Mouse (Mus musculus): ENCODE results near the gene Ramp3.
"Not testable (repeated sequence)": the region's sequence is repeated elsewhere in the genome, so short reads cannot be mapped to it uniquely, and the experiment has no call there.

Ramp3 gene

DNA sequence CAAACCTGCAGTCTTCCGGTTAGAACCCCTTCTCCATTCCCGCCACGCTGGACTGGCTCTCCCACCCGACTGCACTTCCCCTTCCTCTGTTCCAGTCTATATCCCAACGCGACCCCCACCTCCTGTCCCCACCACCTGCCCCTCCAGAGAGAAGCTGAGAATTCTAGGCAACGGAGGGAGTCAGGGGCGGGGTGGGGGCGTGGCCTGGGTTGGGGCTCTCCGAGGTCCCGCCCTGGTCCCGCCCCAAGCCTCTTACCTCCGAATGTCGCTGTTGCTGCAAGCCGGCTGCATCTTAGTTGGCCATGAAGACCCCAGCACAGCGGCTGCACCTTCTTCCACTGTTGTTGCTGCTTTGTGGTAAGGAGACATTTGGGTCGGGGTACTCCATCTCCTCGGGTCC, at the start of gene Ramp3:
Gene Ramp3, plus strand, starts transcription at position 251 of the 400 bp plus-strand sequence.
- DNase-seq (ENCODE audit: low spot score), result no peak

DNA sequence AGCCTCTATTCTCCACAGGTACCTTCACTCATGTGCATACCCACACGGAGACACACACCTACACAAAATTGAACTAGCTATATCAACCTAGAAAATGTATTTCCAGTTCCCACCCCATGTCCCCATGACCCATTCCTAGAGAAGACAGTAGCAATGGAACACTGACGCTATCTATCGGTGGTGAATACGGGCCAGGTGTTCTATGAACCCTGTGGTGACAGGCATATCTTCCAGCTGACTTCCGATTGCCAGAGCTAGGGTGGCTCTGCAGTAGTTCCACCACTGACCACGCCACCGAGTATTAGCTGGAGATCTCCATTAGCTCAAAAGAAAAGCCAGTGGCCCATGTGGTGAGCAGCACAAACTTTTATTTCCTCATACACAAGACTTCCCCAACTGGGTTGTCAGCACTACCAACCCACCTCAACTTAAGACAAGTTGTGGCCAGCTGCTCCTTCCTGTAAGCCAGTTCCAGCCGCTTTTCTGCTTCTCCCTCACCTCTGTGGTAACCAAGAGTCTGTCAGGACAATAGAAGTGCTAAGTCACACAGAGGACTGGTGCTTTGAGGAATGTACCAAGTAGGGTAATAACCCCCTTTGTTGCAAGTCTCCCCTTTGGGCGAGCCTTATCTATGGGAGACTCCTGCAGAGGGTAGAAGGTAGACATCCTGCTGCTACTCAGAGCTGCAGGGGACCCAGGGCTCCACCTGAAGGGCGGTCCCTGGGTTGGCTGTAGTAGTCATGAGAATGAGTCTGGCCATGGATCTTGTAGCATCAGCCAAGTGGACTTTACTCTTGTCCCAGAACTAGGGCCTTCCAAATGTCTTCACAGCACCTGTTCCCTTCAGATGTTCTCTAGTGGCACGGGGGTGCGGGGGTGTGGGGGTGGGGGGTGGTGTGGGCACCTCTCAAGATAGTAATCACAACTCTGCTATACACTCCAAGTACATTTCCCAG, 42.8 kb upstream of the Ramp3 start:
- DNase-seq (ENCODE audit: low spot score), result no peak

DNA sequence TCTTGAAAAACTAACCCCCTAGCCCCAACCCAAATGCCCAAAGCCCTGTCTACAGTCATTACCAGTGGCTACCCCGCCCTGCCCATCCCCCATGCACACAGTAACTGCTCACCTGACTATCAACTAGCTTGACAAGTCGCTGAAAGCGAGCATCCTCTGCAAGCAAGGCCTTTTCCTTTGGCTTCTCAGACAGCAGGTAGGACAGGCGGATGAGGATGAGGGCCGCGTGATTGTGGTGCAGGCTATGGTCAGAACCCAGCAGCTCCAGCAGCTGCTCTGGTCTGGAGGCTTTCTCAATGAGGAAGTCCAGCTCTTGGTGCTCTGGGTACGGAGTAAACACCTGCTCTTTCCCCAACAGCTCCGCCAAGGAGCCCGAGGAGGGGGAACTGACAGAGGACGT, 34.6 kb upstream of the Ramp3 start:
- DNase-seq (ENCODE audit: low spot score), result no peak

DNA sequence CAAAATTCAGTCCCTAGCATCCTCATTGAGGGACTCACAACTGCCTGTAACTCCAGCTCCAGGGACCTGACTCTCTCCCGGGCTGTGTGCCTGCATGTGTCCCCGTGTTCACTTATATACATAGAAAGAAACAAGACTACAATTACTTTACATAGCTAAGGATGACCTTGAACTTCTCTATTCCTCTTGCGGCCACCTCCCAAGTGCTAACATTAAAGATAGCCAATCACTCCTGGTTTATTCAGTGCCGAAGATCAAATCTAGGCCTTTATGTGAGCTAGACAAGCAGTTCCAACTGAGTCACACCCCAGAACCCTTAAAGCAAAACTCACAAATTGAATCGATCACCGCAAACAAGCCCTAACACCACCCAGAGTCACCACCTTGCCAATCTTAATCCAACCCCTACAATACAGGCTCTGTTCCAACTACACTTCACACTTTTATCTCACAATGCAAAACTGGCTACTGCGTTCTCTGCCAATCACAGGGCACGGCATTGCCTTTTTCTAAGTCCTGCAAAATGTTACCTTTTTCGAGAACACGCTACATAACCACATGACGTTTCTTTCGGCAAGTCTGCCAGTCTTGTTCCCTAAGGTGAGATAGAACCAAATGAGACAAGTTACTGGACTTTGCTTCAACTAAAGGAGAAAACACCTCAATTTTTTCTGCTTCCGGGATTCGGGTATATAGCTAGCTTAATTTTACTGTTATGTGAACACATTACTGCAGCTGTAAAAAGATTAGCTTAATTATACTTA, 33.5 kb upstream of the Ramp3 start:
- DNase-seq (ENCODE audit: low spot score), result no peak

DNA sequence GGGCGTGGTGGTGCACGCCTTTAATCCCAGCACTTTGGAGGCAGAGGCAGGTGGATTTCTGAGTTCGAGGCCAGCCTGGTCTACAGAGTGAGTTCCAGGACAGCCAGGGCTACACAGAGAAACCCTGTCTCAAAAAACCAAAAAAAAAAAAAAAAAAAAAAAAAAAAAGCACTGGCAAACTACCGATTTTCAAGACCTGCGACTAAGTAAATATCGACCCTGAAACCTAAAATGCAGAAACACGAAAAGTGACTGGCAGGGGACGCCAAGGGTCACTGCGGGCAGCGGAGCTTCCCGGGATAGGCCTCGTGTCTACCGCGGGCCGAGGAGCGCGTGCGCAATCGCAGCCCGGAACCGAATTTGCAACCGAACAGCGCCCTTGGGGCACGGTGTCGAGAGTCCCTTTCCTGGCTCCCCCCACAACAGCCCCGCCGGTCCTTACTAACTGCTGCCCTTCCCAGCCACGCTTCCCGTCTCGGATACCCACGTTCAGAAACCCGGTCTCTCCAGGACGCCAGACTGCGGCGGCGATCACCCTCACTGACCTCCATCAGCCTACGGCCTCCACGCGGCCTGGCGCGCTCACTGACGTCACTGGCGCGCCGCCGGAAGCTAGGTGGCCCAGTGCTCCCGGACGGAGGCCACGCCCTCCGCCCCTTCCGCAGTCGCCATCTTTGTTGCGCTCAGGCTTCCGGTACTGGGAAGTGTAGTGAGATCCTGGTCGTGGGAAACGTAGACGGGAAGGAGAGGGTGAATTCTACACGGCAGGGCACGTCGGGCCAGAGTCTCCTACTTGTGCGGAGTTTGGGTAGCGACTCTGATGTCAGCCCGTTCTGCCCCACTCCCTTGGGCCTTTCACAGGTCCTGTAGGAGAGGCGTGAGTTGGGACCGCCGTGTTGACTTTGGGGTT, 32.6 kb upstream of the Ramp3 start, which contains the start of gene Tbrg4:
Gene Tbrg4, minus strand, starts transcription at position 590 of the 910 bp plus-strand sequence.
- peak; percentile 94 for DNase-seq (ENCODE audit: low spot score)

DNA sequence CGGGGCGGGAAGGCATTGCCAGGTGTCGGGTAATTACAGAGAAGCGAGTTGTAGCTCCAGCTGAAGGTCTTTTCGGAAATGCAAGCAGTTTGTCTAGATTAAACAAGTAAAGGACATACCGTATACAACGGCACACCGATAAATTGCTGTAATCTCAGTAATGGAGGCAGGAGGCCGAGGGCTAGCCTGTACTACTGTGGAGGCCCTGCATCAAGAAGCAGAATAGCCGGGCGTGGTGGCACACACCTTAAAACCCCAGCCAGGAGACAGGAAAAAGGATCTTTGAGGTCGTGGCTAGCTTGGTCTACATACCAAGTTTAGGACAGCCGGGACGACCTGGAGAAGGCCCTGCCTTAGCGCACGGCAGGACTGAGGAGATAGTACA, 31.9 kb upstream of the Ramp3 start:
- no peak for DNase-seq (ENCODE audit: low spot score)

DNA sequence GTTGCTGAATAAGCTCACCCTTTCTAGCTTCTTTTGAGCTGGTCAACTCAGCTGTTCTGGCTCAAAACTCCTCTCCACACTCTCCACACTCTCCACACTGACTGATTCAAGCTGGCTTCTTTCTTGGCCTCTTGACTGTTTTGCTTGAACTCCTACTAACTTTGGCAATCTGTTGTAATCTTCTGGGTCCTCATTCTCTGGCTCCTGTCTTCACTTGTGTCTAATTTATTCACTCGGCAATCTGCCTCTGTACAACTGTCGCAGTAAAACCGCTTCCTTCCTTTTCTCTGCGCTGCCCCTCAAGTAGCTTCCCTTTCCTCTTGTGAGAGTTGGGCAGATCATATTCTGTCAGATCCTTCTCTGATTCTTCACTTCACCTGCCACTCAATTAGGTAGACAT, 30.6 kb upstream of the Ramp3 start:
- no peak for DNase-seq (ENCODE audit: low spot score)

DNA sequence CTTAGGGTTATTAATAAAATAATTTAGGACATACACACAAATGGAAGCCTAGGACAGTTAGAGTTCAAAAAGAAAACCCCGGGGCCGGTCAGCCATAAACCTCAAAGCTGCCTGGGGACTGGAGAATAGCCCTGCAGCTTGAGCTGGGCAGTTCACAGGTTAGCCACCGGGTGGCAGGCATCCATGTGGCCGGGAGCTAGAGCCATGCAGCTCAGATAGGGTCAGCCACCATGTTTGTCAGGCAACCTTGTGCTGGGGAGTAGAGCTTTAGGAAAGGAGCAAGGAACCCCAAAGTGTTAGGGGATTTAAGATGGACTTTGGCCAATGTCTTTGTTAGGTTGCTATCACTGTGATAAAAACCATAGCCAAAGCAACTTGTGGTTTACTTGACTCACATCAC, 29.8 kb upstream of the Ramp3 start:
- DNase-seq (ENCODE audit: low spot score), result peak; percentile 49

DNA sequence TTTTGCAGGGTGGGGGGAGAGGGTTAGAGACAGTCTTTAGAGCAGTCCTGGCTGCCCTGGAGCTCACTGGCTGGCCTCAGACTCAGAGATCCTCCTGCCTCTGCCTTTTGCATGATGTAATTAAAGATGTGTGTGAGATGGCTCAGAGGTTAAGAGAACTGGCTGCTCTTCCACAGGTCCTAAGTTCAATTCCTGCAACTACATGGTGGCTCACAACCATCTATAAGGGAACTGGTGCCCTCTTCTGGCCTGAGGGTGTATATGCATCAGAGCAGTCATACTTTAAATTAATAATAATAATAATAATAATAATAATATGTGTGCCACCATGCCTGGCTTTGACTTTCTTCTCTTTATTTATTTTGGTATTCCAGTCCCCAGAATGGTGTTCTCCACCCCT, 28.7 kb upstream of the Ramp3 start:
- DNase-seq (ENCODE audit: low spot score), result no peak

DNA sequence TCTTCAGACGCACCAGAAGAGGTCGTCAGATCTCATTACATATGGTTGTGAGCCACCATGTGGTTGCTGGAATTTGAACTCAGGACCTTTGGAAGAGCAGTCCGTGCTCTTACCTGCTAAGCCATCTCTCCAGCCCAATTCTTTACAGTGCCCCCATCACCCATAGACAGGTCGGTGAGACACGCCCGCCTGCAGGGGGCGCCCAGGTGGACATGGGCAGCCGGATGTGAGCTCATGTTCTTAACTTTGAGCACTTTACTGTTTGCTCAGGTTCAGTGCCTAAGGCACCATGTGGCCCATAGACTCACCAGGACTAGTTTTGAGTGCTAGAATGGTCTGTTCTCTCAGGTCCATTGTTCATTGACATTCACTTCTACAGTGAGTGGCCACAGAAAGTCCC, 22.2 kb upstream of the Ramp3 start:
- no peak for DNase-seq (ENCODE audit: low spot score)

DNA sequence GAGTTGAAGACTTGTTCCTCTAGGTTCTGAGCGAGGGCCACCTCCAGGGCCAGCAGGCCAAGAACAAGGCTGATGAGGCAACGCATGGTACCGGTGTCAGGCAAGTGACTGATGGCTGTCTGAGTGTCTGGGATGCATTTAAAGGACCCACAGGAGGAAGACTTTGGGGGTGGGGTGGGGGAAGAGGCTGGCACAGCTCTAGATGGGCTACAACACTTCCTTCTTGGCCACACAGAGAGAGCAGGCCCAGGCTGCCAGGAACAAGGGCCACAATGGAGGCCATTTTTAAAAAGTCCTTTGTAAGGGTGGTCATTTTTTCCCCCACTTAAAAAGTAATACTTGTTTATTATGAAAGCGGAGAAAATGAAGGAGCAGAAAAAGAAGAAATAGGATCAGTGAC, 19.8 kb upstream of the Ramp3 start, which contains the start of gene Wap:
Gene Wap, minus strand, starts transcription at position 101 of the 400 bp plus-strand sequence.
- DNase-seq (ENCODE audit: low spot score), result no peak

DNA sequence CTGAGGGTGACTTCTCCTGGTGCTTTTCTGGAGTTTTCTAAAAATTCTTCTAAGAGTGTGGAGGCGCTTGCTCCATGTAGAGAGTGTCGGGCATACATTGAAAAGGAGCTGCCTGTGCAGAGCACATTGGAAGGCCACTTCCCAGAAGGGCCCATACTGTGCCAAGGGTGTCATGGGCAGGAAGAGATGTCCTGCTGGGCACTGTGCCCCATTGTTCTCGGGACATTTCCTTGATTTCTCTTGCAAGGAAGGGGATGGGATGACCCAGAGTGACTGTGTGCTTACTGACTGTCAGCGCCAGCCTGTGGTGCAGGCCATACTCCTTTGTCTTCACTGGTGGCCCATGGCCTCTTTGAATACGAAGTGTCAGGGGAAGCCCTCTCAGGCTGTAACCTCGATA, 19.2 kb upstream of the Ramp3 start:
- no peak for DNase-seq (ENCODE audit: low spot score)

DNA sequence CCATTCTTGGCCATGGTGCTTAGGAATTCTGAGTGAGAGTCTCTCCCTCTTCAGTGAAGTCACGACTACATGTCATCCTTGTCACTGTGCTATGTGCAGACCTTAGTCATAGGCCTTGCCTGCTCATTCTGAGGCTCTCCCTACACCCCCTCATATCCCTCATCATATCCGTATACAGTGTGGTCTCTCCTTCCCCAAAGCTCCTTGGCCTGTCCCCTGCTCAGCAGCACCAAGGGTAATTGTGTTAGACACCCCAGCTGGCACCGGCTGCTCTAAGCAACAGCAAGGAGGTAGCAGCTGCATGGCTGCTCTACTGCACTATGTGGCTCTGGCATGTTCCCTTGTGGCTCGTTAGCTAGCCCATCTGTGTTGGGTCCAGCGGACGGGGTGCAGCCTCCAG, 13.8 kb upstream of the Ramp3 start:
- DNase-seq (ENCODE audit: low spot score), result no peak

DNA sequence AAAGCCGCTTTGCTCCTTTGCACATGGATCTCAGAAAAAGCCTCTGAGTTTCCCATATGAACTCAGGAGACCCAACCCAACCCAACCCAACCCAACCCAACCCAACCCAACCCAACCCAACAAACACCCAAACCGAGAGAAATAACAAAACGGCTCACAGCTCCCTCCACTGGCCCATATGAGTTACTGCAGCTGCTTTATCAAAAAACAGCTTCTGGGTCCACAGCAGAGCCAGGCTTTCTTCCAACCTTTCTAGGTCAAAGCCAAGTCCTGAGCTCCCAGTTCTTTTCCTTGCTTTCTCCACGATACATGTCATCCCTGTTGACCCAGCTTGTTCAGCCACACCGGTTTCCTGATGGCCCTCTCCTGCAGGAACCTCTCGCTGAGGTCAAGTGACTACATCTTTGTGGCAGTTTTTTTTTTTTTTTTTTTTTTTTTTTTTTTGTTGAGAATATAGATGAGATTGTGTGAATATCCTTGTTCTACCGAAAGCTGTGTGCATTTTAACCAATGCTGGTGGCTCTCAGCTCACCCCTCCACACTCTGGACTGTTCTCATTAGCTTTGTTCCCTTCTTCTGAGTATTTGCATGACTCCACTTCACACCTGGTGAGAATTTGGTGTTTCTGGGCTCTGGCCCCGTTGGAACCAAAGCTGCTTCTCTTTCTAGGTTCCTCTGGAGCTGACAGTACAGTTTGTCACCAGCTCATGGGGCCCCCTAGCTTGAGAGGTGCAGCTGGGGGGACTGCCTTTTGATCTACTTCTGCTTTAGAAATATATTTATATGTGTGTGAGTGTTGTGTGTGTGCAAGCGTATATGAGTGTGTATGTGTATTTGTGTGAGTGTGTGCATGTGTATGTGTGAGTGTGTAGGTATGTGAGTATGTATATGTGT, 10.2 kb upstream of the Ramp3 start:
- DNase-seq (ENCODE audit: low spot score), result no peak

DNA sequence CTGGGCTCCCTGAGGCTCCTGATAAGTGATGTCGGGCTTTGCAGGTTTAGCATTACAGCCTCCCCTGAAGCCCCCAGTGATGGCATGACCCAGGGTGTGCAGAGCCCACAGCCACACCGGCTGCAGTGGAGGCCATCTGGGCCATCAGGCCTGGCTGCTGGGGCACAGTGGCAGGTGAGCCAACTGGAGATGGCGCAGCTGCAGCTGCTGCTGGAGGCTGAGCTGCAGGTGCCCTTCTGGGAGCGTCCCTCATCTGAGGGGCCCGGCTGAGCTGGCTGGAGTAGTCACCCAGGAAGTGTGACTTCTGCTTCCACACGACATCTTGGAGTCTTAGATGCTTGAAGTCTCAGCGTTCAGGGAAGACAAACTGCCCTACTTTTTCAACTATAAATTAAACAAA, 7.8 kb upstream of the Ramp3 start:
- no peak for DNase-seq (ENCODE audit: low spot score)

DNA sequence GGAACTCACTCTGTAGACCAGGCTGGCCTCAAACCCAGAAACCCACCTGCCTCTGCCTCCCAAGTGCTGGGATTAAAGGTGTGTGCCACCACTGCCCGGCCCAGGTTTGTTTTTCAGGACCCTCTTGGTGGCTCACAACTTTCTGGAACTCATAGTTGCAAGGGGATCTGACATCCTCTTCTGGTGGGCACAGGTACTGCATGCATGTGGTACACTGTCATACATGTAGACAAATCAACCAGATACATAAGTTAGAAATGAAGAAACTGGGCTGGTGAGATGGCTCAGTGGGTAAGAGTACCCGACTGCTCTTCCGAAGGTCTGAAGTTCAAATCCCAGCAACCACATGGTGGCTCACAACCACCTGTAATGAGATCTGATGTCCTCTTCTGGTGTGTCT, 5.3 kb upstream of the Ramp3 start:
- not testable (repeated sequence) for DNase-seq (ENCODE audit: low spot score)

DNA sequence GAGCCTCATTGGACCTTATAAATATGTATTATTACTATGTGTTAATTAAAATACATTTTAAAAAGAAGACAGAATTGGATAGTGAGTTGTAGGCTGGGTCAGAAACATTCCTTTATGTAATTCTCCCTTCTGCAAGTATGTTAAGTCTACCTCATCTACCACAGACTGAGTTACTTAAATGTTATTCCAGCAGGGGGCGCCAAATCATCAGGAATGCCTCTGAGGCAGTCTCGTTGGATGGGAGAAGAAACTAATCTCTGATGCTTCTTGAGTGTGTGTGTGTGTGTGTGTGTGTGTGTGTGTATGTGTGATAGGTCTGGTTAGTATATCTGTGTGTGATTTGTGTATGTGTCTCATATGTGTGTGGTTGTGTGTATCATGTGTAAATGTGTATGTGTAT, 3.4 kb upstream of the Ramp3 start:
- DNase-seq (ENCODE audit: low spot score), result peak; percentile 90

DNA sequence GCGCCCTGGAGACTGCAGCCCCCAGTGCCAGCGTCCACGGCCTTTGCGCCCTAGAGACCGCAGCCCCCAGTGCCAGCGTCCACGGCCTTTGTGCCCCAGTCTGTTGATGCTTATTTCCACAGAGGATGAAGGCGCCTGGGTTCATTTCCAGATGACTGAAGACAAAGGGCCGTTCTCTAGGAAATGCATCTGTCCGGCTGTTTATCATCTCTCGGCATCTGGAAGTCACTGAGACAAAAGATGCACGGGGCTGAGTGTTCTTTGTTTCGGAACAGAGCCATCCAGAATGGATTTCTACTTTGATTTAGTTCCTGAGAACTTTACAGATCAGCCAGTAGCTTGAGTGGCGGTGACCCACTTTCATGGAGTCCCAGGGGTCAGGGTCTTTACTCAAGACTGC, 2.9 kb downstream of the Ramp3 start:
- DNase-seq (ENCODE audit: low spot score), result no peak

DNA sequence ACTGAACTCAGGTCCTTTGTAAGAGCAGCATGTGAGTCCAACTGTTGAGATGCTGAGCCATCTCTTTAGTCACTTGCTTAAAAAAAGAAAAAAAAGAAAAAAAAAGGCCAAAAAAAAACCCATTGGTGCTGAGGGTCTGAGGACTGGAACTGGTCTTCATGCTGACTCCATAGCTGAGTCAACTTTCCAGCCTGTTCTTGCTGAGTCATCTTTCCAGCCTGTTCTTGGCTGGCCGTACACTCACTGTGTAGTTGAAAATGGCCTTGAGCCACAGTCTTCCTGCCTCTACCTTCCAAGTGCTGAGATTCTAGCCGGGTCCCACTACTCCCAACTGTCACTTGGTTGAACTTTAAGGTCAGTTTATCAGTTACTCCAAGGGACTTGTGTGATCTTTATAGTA, 8.3 kb downstream of the Ramp3 start:
- no peak for DNase-seq (ENCODE audit: low spot score)

DNA sequence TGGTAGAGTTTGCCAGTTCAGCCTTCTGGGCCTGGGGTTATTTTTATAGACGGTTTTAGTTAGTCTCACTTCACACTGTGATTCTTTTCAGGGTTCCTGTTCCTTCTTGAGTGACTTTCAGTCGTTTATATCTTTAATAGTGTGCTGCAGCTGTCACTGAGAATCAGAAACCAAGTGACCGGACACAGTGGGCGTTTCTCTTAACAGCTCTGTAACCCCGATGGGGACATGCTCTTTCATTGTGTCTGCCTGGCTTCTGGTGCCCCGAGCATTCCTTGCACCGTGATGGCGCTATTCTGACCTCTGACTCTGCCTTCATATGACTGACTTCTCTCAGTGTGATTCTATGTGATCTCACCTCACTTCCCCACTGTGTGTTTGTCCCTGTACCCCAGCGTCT, 10.7 kb downstream of the Ramp3 start:
- no peak for DNase-seq (ENCODE audit: low spot score)

DNA sequence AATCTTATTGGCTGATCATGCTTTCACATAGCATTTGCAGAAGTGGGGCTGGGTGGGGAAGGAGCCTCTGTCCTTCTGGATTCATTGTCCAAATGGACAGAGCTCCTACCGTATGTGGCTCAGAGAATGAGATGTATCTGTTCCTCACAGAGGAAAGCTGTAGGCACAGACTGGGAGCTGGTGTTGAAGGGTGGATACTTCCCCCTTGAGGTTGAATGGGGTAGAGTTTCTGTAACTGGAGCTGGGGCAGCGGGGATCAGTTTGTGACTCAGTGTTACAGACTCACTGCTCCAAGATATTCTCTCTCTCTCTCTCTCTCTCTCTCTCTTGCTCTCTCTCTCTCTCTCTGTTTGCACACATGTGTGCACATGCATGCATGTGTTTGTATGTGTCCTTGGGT, 11.7 kb downstream of the Ramp3 start:
- DNase-seq (ENCODE audit: low spot score), result no peak
